Mouse (Mus musculus): ENCODE results near the gene Fam208a. TPM values are rescaled to one million over a fixed set of nuclear protein-coding genes. Genes with fewer than 3 reads are reported as not detected.

Fam208a gene
- polyA plus RNA-seq, 1 experiment: 30.4 TPM

DNA sequence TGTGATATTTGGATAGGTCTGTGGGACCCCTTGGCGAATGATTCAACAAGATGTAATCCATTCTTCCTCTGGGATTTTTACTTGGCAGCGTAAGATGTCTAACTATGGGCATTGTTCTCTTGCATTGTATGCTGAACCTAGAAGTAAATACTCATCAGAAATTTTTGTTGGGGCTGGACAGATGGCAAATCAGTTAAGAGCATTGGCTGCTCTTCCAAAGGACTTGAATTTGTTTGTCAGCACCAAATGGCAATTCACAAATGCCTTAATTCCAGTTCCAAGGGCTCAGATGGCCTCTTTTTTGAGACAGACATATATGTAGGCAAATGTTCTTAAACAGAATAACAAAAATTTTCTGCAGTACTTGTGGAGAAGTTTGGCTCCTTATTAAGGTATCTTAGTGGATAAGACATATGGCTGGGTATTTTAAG is 16.2 kb downstream of the Fam208a start:
- WGBS: 22% methylated on average over 2 of the region's 2 CpGs
- Histone ChIP-seq H3K27me3 (ENCODE audit: control insufficient read depth, insufficient read depth, low read length) (no peaks in the 10 kb centered on the region), H3K4me1 (ENCODE audit: control insufficient read depth, insufficient read depth, low read length) (peaks cover 8% of the 10 kb centered on the region), H3K4me3 (replicated peaks; ENCODE audit: insufficient read depth, low read depth, low read length) (no peak overlapping the region), H3K27ac (ENCODE audit: insufficient read depth, low read length) (0 out of 2 replicates have a peak overlapping the region, but pooled peaks have one; percentile 60)
- DNase-seq: peak in 1 of 2 experiments; percentile 61
- no peak for TF ChIP-seq POLR2A (IDR thresholded peaks at IDR 0.05; ENCODE audit: borderline replicate concordance, insufficient read depth, low read length)
- TF ChIP-seq CTCF (IDR thresholded peaks at IDR 0.05; ENCODE audit: borderline replicate concordance, insufficient read depth, low read depth, low read length): no peak

DNA sequence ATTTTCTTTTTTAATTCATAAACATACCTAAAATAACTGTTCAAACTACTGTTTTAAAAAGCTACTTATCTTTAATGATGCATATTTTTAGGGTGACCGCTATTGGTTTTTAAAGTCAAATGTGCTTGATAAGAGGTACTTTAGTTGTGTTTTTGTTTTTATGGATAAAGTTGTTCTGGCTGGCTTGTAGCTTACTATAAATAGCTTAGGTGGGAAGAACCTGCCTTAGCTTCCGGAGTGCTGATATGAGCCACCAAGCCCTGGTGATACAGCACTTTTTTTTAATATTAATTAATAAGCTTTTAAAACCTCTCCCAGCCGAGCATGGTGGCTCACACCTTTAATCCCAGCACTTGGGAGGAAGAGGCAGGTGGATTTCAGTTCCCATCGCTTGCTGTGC is 18.3 kb downstream of the Fam208a start:
- Histone ChIP-seq H3K4me3 (replicated peaks; ENCODE audit: insufficient read depth, low read depth, low read length) (no peak overlapping the region), H3K27ac (ENCODE audit: insufficient read depth, low read length) (no peak overlapping the region), H3K27me3 (ENCODE audit: control insufficient read depth, insufficient read depth, low read length) (no peaks in the 10 kb centered on the region), H3K4me1 (ENCODE audit: control insufficient read depth, insufficient read depth, low read length) (peaks cover 8% of the 10 kb centered on the region)
- 86% methylated on average over 4 of the region's 4 CpGs for WGBS
- no peak for DNase-seq
- TF ChIP-seq CTCF (IDR thresholded peaks at IDR 0.05; ENCODE audit: borderline replicate concordance, insufficient read depth, low read depth, low read length) (no peak), POLR2A (IDR thresholded peaks at IDR 0.05; ENCODE audit: borderline replicate concordance, insufficient read depth, low read length) (no peak)

DNA sequence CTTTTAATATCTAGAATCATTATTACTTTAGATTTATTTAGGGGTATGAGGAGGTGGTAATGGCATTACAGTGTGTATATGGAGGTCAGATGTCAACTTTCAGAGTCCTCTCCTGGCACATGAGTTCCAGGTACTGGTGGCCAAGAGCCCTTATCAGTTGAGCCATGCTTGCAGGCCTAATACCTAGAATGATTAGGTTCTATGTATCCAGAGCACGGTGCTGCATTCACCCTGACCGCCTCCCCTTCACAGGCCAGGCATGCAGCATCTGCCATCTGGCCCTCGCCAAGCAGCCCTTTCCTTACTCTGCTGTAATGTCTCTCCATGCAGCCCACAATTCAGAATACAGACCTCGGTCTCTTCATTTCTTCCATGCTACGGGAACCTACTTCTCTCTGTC is 62.8 kb downstream of the Fam208a start:
- Histone ChIP-seq H3K4me1 (ENCODE audit: control insufficient read depth, insufficient read depth, low read length) (no peaks in the 10 kb centered on the region; the same call in 1 of the 2 replicates), H3K27me3 (ENCODE audit: control insufficient read depth, insufficient read depth, low read length) (no peaks in the 10 kb centered on the region), H3K4me3 (replicated peaks; ENCODE audit: insufficient read depth, low read depth, low read length) (no peak overlapping the region), H3K27ac (ENCODE audit: insufficient read depth, low read length) (no peak overlapping the region)
- TF ChIP-seq CTCF (IDR thresholded peaks at IDR 0.05; ENCODE audit: borderline replicate concordance, insufficient read depth, low read depth, low read length): no peak
- TF ChIP-seq POLR2A (IDR thresholded peaks at IDR 0.05; ENCODE audit: borderline replicate concordance, insufficient read depth, low read length): no peak
- WGBS: 88% methylated on average over 5 of the region's 5 CpGs
- DNase-seq: no peak

GRCm38 (mm10) chr14:27493516-27493915 is 64.9 kb downstream of the Fam208a start:
- Histone ChIP-seq H3K27me3 (ENCODE audit: control insufficient read depth, insufficient read depth, low read length) (no peaks in the 10 kb centered on the region), H3K4me3 (replicated peaks; ENCODE audit: insufficient read depth, low read depth, low read length) (no peak overlapping the region), H3K27ac (ENCODE audit: insufficient read depth, low read length) (no peak overlapping the region), H3K4me1 (ENCODE audit: control insufficient read depth, insufficient read depth, low read length) (no peaks in the 10 kb centered on the region; the same call in 1 of the 2 replicates)
- 89% methylated on average over 4 of the region's 4 CpGs for WGBS
- DNase-seq: no peak
- no peak for TF ChIP-seq POLR2A (IDR thresholded peaks at IDR 0.05; ENCODE audit: borderline replicate concordance, insufficient read depth, low read length)
- no peak for TF ChIP-seq CTCF (IDR thresholded peaks at IDR 0.05; ENCODE audit: borderline replicate concordance, insufficient read depth, low read depth, low read length)

GRCm38 (mm10) chr14:27501096-27501495 is 72.5 kb downstream of the Fam208a start:
- no peaks in the 10 kb centered on the region; the same call in 1 of the 2 replicates for H3K4me1 ChIP-seq (ENCODE audit: control insufficient read depth, insufficient read depth, low read length)
- H3K27ac ChIP-seq (ENCODE audit: insufficient read depth, low read length): no peak overlapping the region
- H3K4me3 ChIP-seq (replicated peaks; ENCODE audit: insufficient read depth, low read depth, low read length): no peak overlapping the region
- DNase-seq: no peak
- no peaks in the 10 kb centered on the region for H3K27me3 ChIP-seq (ENCODE audit: control insufficient read depth, insufficient read depth, low read length)
- WGBS: 77% methylated on average over 4 of the region's 4 CpGs
- TF ChIP-seq POLR2A (IDR thresholded peaks at IDR 0.05; ENCODE audit: borderline replicate concordance, insufficient read depth, low read length) (no peak), CTCF (IDR thresholded peaks at IDR 0.05; ENCODE audit: borderline replicate concordance, insufficient read depth, low read depth, low read length) (no peak)

- peak; percentile 68; the same call in 1 of the 2 replicates for TF ChIP-seq POLR2A (IDR thresholded peaks at IDR 0.05; ENCODE audit: borderline replicate concordance, insufficient read depth, low read length)
- no peak for TF ChIP-seq CTCF (IDR thresholded peaks at IDR 0.05; ENCODE audit: borderline replicate concordance, insufficient read depth, low read depth, low read length)
- Histone ChIP-seq H3K4me3 (replicated peaks; ENCODE audit: insufficient read depth, low read depth, low read length) (peak within 1 kb of the TSS; percentile 73), H3K27ac (ENCODE audit: insufficient read depth, low read length) (peak within 1 kb of the TSS; percentile 29), H3K4me1 (ENCODE audit: control insufficient read depth, insufficient read depth, low read length) (no peaks in the 10 kb centered on the region), H3K27me3 (ENCODE audit: control insufficient read depth, insufficient read depth, low read length) (no peaks in the 10 kb centered on the region)
- DNase-seq: peak; percentile 98 to 100
- WGBS: under 1% methylated on average over 51 of the region's 51 CpGs
These were observed 79.4 kb downstream of the Fam208a start, which contains the start of gene Ccdc66 for GRCm38 (mm10) chr14:27507894-27508643. Ccdc66 (minus strand) TSS chr14:27508460.

GRCm38 (mm10) chr14:27508644-27509301 is 80.1 kb downstream of the Fam208a start:
- H3K4me3 ChIP-seq (replicated peaks; ENCODE audit: insufficient read depth, low read depth, low read length): peak overlapping the region; percentile 73
- WGBS: 24% methylated on average over 15 of the region's 15 CpGs
- peak in 1 of 2 experiments; percentile 21 for DNase-seq
- no peak for TF ChIP-seq CTCF (IDR thresholded peaks at IDR 0.05; ENCODE audit: borderline replicate concordance, insufficient read depth, low read depth, low read length)
- no peak; the same call in 1 of the 2 replicates for TF ChIP-seq POLR2A (IDR thresholded peaks at IDR 0.05; ENCODE audit: borderline replicate concordance, insufficient read depth, low read length)
- no peaks in the 10 kb centered on the region for H3K27me3 ChIP-seq (ENCODE audit: control insufficient read depth, insufficient read depth, low read length)
- peak overlapping the region; percentile 22; the same call in 1 of the 2 replicates for H3K27ac ChIP-seq (ENCODE audit: insufficient read depth, low read length)
- H3K4me1 ChIP-seq (ENCODE audit: control insufficient read depth, insufficient read depth, low read length): no peaks in the 10 kb centered on the region
